Mouse (Mus musculus): Measurements from ENCODE around the gene Susd3.

Gene Susd3

GRCm38 (mm10) chr13:49205381-49205998 is 43.0 kb downstream of the Susd3 start:
- peak; percentile 87 for DNase-seq

GRCm38 (mm10) chr13:49202556-49202955 is 46.0 kb downstream of the Susd3 start:
- no peak for DNase-seq

- DNase-seq = no peak
Measured at GRCm38 (mm10) chr13:49200688-49201087, 47.8 kb downstream of the Susd3 start.

- DNase-seq = no peak
Measured at GRCm38 (mm10) chr13:49199891-49200290, 48.6 kb downstream of the Susd3 start.

- no peak for DNase-seq
Measured at GRCm38 (mm10) chr13:49198734-49199133, 49.8 kb downstream of the Susd3 start.

GRCm38 (mm10) chr13:49196766-49197165 is 51.7 kb downstream of the Susd3 start:
- no peak for DNase-seq

GRCm38 (mm10) chr13:49196211-49196610 is 52.3 kb downstream of the Susd3 start:
- no peak for DNase-seq

- DNase-seq = no peak
Measured at GRCm38 (mm10) chr13:49195651-49196050, 52.9 kb downstream of the Susd3 start.

GRCm38 (mm10) chr13:49194811-49195210 is 53.7 kb downstream of the Susd3 start:
- DNase-seq = no peak

GRCm38 (mm10) chr13:49193650-49194049 is 54.9 kb downstream of the Susd3 start:
- no peak for DNase-seq

- no peak for DNase-seq
Measured at GRCm38 (mm10) chr13:49192156-49192855, 56.2 kb downstream of the Susd3 start.

GRCm38 (mm10) chr13:49191673-49192035 is 56.9 kb downstream of the Susd3 start:
- DNase-seq = no peak

- no peak for DNase-seq
Measured at GRCm38 (mm10) chr13:49190876-49191672, 57.4 kb downstream of the Susd3 start.

GRCm38 (mm10) chr13:49189970-49190870 is 58.3 kb downstream of the Susd3 start:
- no peak for DNase-seq

- DNase-seq = no peak
Measured at GRCm38 (mm10) chr13:49188966-49189360, 59.5 kb downstream of the Susd3 start.

GRCm38 (mm10) chr13:49188219-49188965 is 60.1 kb downstream of the Susd3 start:
- no peak for DNase-seq

GRCm38 (mm10) chr13:49187288-49188218 is 61.0 kb downstream of the Susd3 start, which contains the start of gene Ninj1:
Ninj1 (plus strand) TSS chr13:49187485.
- peak; percentile 83 for DNase-seq

- no peak for DNase-seq
Measured at GRCm38 (mm10) chr13:49186798-49187287, 61.7 kb downstream of the Susd3 start.

GRCm38 (mm10) chr13:49183646-49184045 is 64.9 kb downstream of the Susd3 start:
- no peak for DNase-seq

GRCm38 (mm10) chr13:49183161-49183560 is 65.3 kb downstream of the Susd3 start:
- DNase-seq = no peak

Data from right cerebral cortex, postnatal 4 days (tissue).